Comparison of ENCODE assay signal across 23 mouse cellular contexts in genomic region chr10:51975137-51975536, GRCm38 (mm10). TPM values are rescaled to one million over a fixed set of nuclear protein-coding genes. Genes with fewer than 3 reads are reported as not detected.
A peak's percentile ranks its signal among the peaks of the same experiment; 100 is the strongest.
DNase-seq lines count a peak whose midpoint lies in the region; ATAC-seq and TF ChIP-seq lines count a peak whose summit lies in the region.
"Had no signal": no experiment of that assay in that cellular context is flagged by ENCODE, and none has a peak within 500 bp of the region (broad histone marks: within the 10 kb centered on the region; RNA-seq: fewer than 3 reads in every experiment).

No protein-coding gene starts in this region.

- TF ChIP-seq POLR2A in myocyte (IDR thresholded peaks at IDR 0.05; ENCODE audit: insufficient read length, low read depth), result no peak

- intact Hi-C loops in left cerebral cortex, postnatal 25 days (cut with DNase I), result no loop called here

- H3K79me2 ChIP-seq in myocyte (ENCODE audit: control insufficient read depth, insufficient read depth), result no peaks in the 10 kb centered on the region

- no peaks in the 10 kb centered on the region for H3K27me3 ChIP-seq in Patski
- no peaks in the 10 kb centered on the region for H3K27me3 ChIP-seq in myocyte (ENCODE audit: control insufficient read depth, insufficient read depth, insufficient read length)
- H3K27me3 ChIP-seq: heart, embryonic 15.5 days; limb, embryonic 12.5 days; liver, embryonic 13.5 days; lung, embryonic 15.5 days had no signal

- no peak for TF ChIP-seq CTCF in Patski (IDR thresholded peaks at IDR 0.05)

- in situ Hi-C loops in Patski (cut with MboI; ENCODE audit: low pct_unique_long_range_greater_than_20kb), result no loop called here

- peak overlapping the region; percentile 54 for H3K4me2 ChIP-seq in myocyte (ENCODE audit: low read depth)
- H3K4me2 ChIP-seq: heart, embryonic 15.5 days; limb, embryonic 12.5 days; liver, embryonic 13.5 days; lung, embryonic 15.5 days had no signal

- CTCF ChIA-PET in Patski (lab: Charles Lee), result no interaction called here

- no peaks in the 10 kb centered on the region for H3K36me3 ChIP-seq in myocyte (ENCODE audit: control insufficient read depth, insufficient read depth)
- H3K36me3 ChIP-seq: forebrain, embryonic 10.5 days; heart, embryonic 15.5 days; limb, embryonic 12.5 days; liver, embryonic 13.5 days; lung, embryonic 15.5 days had no signal

- H3K4me3 ChIP-seq in myocyte, result no peak overlapping the region
- H3K4me3 ChIP-seq: forebrain, embryonic 10.5 days; heart, embryonic 15.5 days; limb, embryonic 12.5 days; liver, embryonic 13.5 days; lung, embryonic 15.5 days had no signal

- POLR2A ChIA-PET in Patski (lab: Charles Lee), result interaction anchor here (0.7 kb wide), 1 partner anchor 21 kb away, joined by 4 read pairs; no protein-coding TSS in a partner anchor

- DNase-seq in adrenal gland, adult (ENCODE audit: inconsistent age in 2 of 2, low spot score in 1 of 2), result peak; percentile 58 to 69
- DNase-seq in adrenal gland, postnatal 25 days, result no peak
- DNase-seq in left cerebral cortex, postnatal 25 days (ENCODE audit: low spot score in 2 of 2), result peak; percentile 2 to 68
- DNase-seq in left cerebral cortex, adult 11 months (ENCODE audit: low spot score), result no peak
- no peak for DNase-seq in Patski (ENCODE audit: low read depth, low spot score)
- no peak for DNase-seq in lung, adult 18-20 months
- no peak for DNase-seq in natural killer cell, adult 2 months (ENCODE audit: low spot score in 2 of 2)
- DNase-seq: cerebellum, postnatal 14 days; forebrain, postnatal 0 days; gastrocnemius, postnatal 25 days; kidney, adult 11 months; liver, embryonic 13.5 days; lung, postnatal 4 days; spleen, adult 18-20 months; thymus, adult 2 months had no signal

- H3ac ChIP-seq in myocyte (ENCODE audit: control insufficient read depth, insufficient read length), result no peak overlapping the region

- ATAC-seq in Patski, result peak; percentile 92
- ATAC-seq: forebrain, postnatal 0 days; hindbrain, postnatal 0 days; midbrain, embryonic 16.5 days had no signal

TF ChIP-seq in myocyte, 11 proteins besides CTCF, POLR2A, EP300 and RAD21:
- TF ChIP-seq TCF12 (IDR thresholded peaks at IDR 0.05; ENCODE audit: insufficient read depth, poor library complexity, severe bottlenecking) (no peak), MYOD1 (IDR thresholded peaks at IDR 0.05; ENCODE audit: control insufficient read depth in 1 of 3, insufficient read length in 2 of 3, low read depth in 2 of 3) (peak in 2 of 3 experiments; percentile 14 to 64), MYOG (IDR thresholded peaks at IDR 0.05; ENCODE audit: control insufficient read depth in 1 of 3, insufficient read depth in 1 of 3, insufficient read length in 2 of 3, low read depth in 2 of 3) (peak in 1 of 3 experiments; percentile 28)

RNA-seq across cellular contexts. Expression of gene Vgll2, which starts 47.2 kb away (rescaled TPM):
- total RNA-seq in adrenal gland, postnatal 25 days (2021), result not detected in 2 replicates
- not detected for total RNA-seq in left cerebral cortex, postnatal 25 days (2021)
- polyA plus RNA-seq in Patski (2021), result not detected
- 23.1 TPM for polyA plus RNA-seq in myocyte (2012; fragmentation: generic; extraction: Trizol)
- total RNA-seq: hematopoietic stem cell, adult 5-6 weeks; hindbrain, postnatal 0 days had no signal

Comparison
In these comparisons a context has a peak if more than half of its experiments do, and no peak if none do; other contexts are left out.
1. DNase-seq: peak in adrenal gland, adult (2 of 2) and left cerebral cortex, postnatal 25 days (2 of 2); none in adrenal gland, postnatal 25 days (single experiment), left cerebral cortex, adult 11 months (single experiment), Patski (single experiment), lung, adult 18-20 months (0 of 2) and natural killer cell, adult 2 months (0 of 2).